Mouse (Mus musculus) neural tube, embryonic 12.5 days (tissue): ENCODE results near the gene 4930555G01Rik. TPM values are rescaled to one million over a fixed set of nuclear protein-coding genes. Genes with fewer than 3 reads are reported as not detected.
"Not testable (repeated sequence)": the region's sequence is repeated elsewhere in the genome, so short reads cannot be mapped to it uniquely, and the experiment has no call there.

ENCODE experiments used
- ATAC-seq: fragments of 200-750 bp; cut with Nextera tagmentation; 2 replicates; pipeline ENCODE4 v1.8.0; 2017; ENCODE audit warnings: low read depth, mild to moderate bottlenecking, moderate TSS enrichment, moderate library complexity; ENCODE audit not compliant: low FRiP score
- H3K27ac ChIP-seq: fragments of 300-500 bp; sonication (generic); 2 replicates; pipeline ENCODE4 v1.5.1; 2016
- H3K27me3 ChIP-seq: fragments of 300-500 bp; sonication (generic); replicated peaks from 2 replicates; pipeline ENCODE4 v1.6.1; 2016; ENCODE audit warnings: mild to moderate bottlenecking
- H3K36me3 ChIP-seq: fragments of 300-500 bp; sonication (generic); 2 replicates; pipeline ENCODE4 v1.6.1; 2016; ENCODE audit warnings: mild to moderate bottlenecking
- H3K4me1 ChIP-seq: fragments of 300-500 bp; sonication (generic); 2 replicates; pipeline ENCODE4 v1.6.1; 2016
- H3K4me2 ChIP-seq: fragments of 300-500 bp; sonication (generic); replicated peaks from 2 replicates; pipeline ENCODE4 v1.6.1; 2016; ENCODE audit warnings: mild to moderate bottlenecking
- H3K4me3 ChIP-seq: fragments of 300-500 bp; sonication (generic); 2 replicates; pipeline ENCODE4 v1.5.1; 2016
- H3K9ac ChIP-seq: fragments of 300-500 bp; sonication (generic); 2 replicates; pipeline ENCODE4 v1.6.1; 2016; ENCODE audit warnings: mild to moderate bottlenecking
- H3K9me3 ChIP-seq: fragments of 300-500 bp; sonication (generic); 2 replicates; pipeline ENCODE4 v1.6.1; 2016; ENCODE audit warnings: mild to moderate bottlenecking
- WGBS: fragments of 180-500 bp; shearing (Covaris S2); methylation state at CpG from one replicate; pipeline ENCODE4 v1.1.7; 2016; 5-methylcytosine and 5-hydroxymethylcytosine counted together
- polyA plus RNA-seq: library from polyadenylated mRNA; unstranded; fragments of >200 nt; fragmentation: Nextera tagmentation; extraction: Ambion mirVana; gene quantifications from 2 replicates; pipeline ENCODE4 v1.2.1, GENCODE M21; 2016

4930555G01Rik gene
- not detected in 2 replicates for polyA plus RNA-seq

GRCm38 (mm10) chr14:5050329-5050728, at the start of gene 4930555G01Rik:
4930555G01Rik (plus strand) TSS chr14:5050629.
- H3K4me2 ChIP-seq, H3K27me3 ChIP-seq, H3K9me3 ChIP-seq, H3K4me1 ChIP-seq, H3K36me3 ChIP-seq, H3K27ac ChIP-seq, ATAC-seq, H3K4me3 ChIP-seq, H3K9ac ChIP-seq: not testable (repeated sequence)
- WGBS: no CpG with 5 or more reads among the region's 3 CpGs

- not testable (repeated sequence) for ATAC-seq, H3K4me3 ChIP-seq, H3K27ac ChIP-seq, H3K27me3 ChIP-seq, H3K36me3 ChIP-seq, H3K4me2 ChIP-seq, H3K9ac ChIP-seq, H3K4me1 ChIP-seq, H3K9me3 ChIP-seq
- WGBS: 83% methylated on average over 1 of the region's 2 CpGs
Measured at GRCm38 (mm10) chr14:5015591-5015990, 34.8 kb upstream of the 4930555G01Rik start, which contains the start of gene Gm3298. Gm3298 (plus strand) TSS chr14:5015891.

- Histone ChIP-seq H3K4me2 (peak within 1 kb of the TSS; percentile 66), H3K4me3 (peak within 1 kb of the TSS; percentile 44), H3K9ac (peak within 1 kb of the TSS; percentile 56)
- not testable (repeated sequence) for H3K9me3 ChIP-seq, ATAC-seq, H3K27ac ChIP-seq, H3K4me1 ChIP-seq, H3K36me3 ChIP-seq, H3K27me3 ChIP-seq
- 2% methylated on average over 43 of the region's 63 CpGs for WGBS
Measured at GRCm38 (mm10) chr14:5070611-5071490, 20.4 kb downstream of the 4930555G01Rik start, which contains the start of gene Gm8281. Gm8281 (plus strand) TSS chr14:5071040.

Other genes starting within 250 kb of the 4930555G01Rik start
- gene Gm3269, start 212.5 kb upstream of the 4930555G01Rik start, polyA plus RNA-seq: not detected in 2 replicates
- 1.5 and 2.4 TPM in 2 replicates for gene Gm3264, start 195.1 kb upstream of the 4930555G01Rik start, polyA plus RNA-seq
- 0.16 TPM in 1 of 2 replicates, not detected in the other for gene Gm3278, start 158.2 kb upstream of the 4930555G01Rik start, polyA plus RNA-seq
- gene Gm8297, start 66.7 kb upstream of the 4930555G01Rik start, polyA plus RNA-seq: not detected in 2 replicates
- gene Gm3298, start 34.7 kb upstream of the 4930555G01Rik start, polyA plus RNA-seq: not detected in 2 replicates
- gene Gm8281, start 20.4 kb downstream of the 4930555G01Rik start, polyA plus RNA-seq: 3.8 and 4.5 TPM in 2 replicates
- not detected in 2 replicates for gene Gm8279, start 80.9 kb downstream of the 4930555G01Rik start, polyA plus RNA-seq
- not detected in 2 replicates for gene Gm3317, start 113.9 kb downstream of the 4930555G01Rik start, polyA plus RNA-seq
- gene Gm8271, start 135.2 kb downstream of the 4930555G01Rik start, polyA plus RNA-seq: not detected in 2 replicates
- gene Gm3526, start 210.0 kb downstream of the 4930555G01Rik start, polyA plus RNA-seq: not detected in 2 replicates